Mouse (Mus musculus) mature B cell (primary cell): ENCODE data around the gene 2610002M06Rik.

Source experiments
- in situ Hi-C: fragments of 300-500 bp; cut with MboI; formaldehyde crosslinking; loops from 2 replicates; pipeline ENCODE4 v1.14.3; 2019

The 2610002M06Rik gene

DNA sequence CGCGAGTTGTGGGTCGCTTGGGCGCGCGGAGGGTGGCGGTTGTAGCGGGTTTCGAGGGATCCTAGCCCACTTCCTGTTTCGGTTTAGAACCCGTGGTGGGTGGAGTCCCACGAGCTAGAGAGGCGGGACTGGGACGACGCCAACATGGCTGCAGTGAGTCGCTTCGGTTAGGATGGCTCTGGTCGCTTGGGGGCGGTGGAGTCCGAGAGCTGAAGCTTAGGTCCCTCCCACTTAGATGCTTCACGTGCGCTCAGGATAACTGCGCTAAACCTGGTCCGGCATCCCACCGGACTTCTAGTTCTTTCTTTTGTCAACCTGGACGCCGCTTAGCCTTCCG is at the start of gene 2610002M06Rik:
Gene 2610002M06Rik, minus strand, starts transcription at position 117 of the 337 bp plus-strand sequence.
- in situ Hi-C loops: no loop called here

DNA sequence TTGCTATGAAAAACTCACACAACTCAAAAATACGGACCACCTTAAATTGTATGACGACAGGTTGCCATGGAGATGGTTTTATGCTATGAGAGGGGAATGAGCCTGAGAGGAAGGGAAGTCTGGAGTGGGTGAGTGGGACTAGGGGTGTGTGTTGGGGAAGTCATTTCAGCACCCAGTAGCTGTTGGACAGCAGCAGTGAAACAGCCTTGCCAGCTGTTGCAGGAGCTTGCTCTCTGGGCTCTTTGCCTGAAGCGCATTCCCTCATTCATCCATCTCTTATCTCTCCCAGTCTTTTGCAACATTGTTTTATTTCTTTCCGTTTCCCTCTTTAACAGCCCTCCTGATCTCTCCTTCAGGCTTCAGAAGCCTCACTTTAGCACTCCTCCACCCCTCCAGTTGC is 42.0 kb upstream of the 2610002M06Rik start:
- in situ Hi-C loops: no loop called here

DNA sequence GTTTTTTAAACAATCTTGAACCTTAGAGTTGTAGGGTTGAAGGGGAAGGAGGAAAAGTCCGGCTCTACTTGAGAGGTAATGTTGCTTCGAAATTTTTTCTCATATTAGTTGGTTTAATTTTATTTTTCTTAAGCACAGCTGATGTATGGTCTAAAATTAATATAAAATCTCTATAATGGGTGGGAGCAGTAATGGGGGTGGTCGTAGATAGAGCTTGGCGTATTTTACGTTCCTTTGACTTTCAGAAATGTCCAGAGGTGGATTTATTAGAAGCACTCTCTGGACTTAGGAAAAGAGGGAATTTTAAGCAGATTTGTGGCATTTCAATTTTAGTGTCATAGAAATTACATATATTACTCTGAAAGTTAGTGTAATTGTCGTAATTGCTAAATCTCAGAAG is 592 bp upstream of the 2610002M06Rik start:
- in situ Hi-C loops: no loop called here

DNA sequence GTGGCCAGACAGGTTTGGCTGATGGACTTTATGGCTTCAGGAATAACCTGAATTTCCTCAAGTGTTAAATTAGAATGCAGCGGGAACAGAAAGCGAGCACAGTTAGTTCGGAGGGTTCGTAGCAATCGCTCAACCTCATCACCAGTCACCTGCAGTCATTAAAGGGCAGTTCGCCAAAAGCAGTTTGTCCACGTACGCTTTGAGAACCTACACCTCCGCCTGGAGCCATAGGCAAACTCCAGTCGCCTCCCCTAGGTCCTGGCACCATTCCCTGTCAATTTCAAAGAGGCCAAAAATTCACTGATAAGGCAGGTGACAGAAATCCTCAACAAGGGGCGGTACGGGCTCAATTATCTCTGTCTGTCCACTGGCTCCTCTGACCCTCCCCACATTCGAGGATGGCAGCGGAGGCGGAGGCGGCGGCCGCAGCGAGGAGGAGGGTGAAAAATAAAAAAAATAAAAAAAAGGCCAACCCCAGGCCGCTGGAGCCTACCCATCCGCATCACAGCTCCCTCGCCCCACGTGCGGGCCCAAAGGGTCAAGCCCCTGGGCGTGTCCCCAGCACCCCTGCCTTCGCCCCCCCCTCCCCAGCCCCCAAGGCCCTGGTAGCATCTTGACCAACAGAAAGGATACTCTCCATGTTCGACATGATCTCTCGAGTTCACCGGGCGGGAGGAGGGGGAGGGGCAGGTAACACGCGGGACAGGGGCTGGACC is 474 bp downstream of the 2610002M06Rik start:
- in situ Hi-C loops: no loop called here

DNA sequence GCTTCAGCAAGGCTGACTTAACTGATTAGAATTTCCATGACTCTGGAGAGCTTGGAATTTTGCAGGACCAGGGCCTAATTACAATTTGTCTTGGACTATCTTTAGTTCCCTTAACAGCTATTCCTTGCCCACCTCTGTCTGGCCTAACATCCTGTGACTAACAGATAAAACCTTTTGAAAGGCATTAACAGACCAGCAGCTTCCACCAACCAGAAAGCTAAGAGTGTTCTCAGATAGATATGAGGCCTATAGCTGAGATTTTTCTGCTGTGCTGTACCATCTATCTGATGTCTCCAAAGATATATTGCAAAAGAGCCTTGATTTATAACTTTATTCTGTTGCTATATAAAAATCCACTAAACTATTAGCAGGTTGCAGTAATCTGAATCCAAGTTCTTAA is 4.0 kb downstream of the 2610002M06Rik start:
- in situ Hi-C loops: no loop called here

DNA sequence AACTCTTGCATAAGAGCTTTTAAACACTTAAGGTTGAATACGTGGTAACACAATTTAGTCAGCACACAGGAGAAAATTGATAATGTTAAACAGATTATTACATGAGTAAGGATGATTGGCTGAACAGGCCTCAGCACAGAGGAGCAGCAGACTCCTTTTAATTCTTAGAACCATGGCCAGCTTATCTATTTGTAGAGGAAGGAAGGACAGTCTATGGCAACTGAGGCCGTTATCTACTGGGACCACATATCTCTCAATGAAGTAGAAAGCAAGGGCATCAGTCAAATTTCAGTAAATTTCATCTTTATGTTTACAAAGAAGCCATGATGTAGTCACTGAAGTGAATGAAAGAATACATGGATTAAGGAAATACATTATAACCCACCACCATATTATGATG is 19.2 kb downstream of the 2610002M06Rik start:
- in situ Hi-C loops: no loop called here

DNA sequence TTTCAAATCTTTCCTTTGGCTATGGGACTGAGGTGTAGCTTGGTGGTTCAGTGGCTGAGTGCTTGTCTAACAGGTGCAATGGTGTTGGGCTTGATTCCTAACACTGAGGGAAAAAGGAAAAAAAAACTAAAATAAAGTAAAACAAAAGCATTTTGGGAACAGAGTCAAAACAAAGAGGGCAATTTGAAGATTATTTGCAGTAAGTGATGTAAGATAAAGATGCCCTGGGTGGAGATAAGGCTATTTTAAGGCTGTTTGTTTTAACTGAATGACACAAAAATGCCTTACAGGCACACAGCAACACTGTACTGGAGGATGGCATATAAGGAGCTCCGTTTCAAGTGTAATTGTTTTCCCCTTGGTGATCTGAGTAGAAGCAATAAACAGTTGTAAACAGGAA is 20.3 kb downstream of the 2610002M06Rik start:
- in situ Hi-C loops: no loop called here

DNA sequence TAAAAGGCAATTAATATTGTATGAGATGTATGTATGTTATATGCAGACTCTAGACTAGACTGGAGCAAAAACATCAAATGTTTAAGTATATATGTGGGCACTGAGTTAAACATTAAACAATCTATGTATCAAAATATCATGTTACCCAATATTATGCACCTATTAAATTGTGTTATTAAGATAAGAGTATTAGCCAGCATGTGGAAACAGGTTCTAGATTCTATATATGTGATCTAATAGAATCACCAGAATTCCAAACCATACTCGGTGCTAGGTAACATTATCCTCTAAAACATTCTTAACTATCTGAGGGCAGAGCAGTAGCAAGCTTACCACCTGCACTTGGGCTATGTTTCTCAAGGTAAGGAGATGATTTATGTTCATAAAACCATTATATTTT is 23.8 kb downstream of the 2610002M06Rik start, which contains the start of gene Tent5d:
Gene Tent5d, plus strand, starts transcription at position 301 of the 400 bp plus-strand sequence.
- in situ Hi-C loops: no loop called here

DNA sequence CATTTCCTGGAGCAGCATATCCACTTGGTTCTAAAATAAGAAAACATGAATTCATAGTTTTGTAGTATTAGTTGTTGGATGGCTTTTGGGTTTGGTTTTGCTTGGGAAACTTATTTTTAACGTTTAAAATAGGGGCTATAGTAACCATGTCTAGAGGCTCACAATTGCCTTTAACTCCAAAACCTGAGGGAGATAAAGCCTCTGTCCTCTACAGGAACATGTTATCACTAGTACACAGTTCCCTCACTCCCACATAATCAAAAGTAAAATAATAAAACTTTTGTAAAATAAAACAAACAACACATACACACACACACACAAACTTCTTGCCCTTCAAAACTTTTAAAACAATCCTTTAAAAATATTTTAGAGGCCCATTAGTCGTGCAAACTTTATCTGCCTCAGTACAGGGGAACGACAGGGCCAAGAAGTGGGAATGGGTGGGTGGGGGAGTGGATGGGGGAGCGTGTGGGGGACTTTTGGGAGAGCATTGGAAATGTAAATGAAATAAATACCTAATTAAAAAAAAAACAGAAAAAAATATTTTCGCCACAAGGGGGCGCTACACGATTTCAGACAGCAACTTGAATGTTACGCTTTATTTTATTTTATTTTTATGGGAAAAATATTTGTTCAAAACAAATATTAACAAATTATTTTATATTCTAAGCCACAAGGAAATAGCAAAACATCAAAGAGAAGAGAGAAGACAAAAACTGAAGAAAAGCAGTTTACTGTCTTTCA is 25.2 kb downstream of the 2610002M06Rik start:
- in situ Hi-C loops: no loop called here

DNA sequence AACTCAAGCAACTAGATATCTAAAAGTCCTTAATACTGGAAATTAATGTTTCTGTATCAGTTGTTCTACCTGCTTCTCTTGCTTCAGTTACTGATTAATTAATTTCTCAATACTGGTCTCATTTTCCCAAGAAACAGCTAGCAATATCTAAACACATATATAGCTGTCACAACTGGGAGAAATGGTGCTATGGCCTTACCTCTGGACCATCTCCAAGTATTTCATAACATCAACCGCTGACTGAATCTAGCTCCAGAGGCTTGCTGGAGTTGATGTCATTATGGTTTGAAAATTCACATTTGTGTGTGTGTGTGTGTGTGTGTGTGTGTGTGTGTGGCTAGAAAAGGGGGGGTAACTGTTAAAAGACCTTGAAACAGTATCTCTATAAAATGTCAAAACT is 26.0 kb downstream of the 2610002M06Rik start:
- in situ Hi-C loops: no loop called here

DNA sequence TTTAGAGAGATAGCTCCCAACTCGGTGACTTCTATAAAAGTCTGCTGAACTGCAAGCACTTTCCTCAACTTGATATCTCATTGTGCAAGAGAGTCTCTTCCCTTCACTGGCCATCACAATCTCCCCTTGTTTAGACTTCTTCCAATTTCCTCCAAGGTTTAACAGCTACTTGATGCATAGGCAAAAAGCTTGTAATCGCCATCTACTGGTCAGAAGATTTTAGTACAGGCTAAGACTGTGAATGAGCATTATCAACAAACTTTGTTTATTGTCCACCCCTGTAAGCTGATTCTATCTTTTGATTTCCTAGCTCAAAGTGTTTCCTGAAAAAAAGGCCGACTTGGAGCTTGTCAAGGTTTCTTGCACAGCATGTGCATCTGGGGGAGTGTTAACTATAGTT is 48.2 kb downstream of the 2610002M06Rik start:
- in situ Hi-C loops: no loop called here
